20 mouse cellular contexts compared by ENCODE assay signal in genomic region chr7:57689836-57690235, GRCm38 (mm10).
DNase-seq lines count a peak whose midpoint lies in the region; ATAC-seq and TF ChIP-seq lines count a peak whose summit lies in the region.
"Had no signal": no experiment of that assay in that cellular context is flagged by ENCODE, and none has a peak within 500 bp of the region (broad histone marks: within the 10 kb centered on the region; RNA-seq: fewer than 3 reads in every experiment).

No protein-coding gene starts in this region.

- H3K27me3 ChIP-seq in embryonic facial prominence, embryonic 14.5 days (replicated peaks; ENCODE audit: control insufficient read depth, insufficient read depth, low read length): no peaks in the 10 kb centered on the region
- no peaks in the 10 kb centered on the region for H3K27me3 ChIP-seq in embryonic facial prominence, embryonic 10.5 days (replicated peaks; ENCODE audit: low read depth, poor library complexity, severe bottlenecking)
- no peaks in the 10 kb centered on the region for H3K27me3 ChIP-seq in kidney, postnatal 0 days (ENCODE audit: insufficient read depth, low read length)
- no peaks in the 10 kb centered on the region for H3K27me3 ChIP-seq in neural tube, embryonic 14.5 days (ENCODE audit: control insufficient read depth, insufficient read depth, low read length)

- H3K4me3 ChIP-seq in embryonic facial prominence, embryonic 14.5 days (ENCODE audit: low read depth, low read length): no peak overlapping the region
- H3K4me3 ChIP-seq in embryonic facial prominence, embryonic 10.5 days: no peak overlapping the region
- no peak overlapping the region for H3K4me3 ChIP-seq in kidney, postnatal 0 days (replicated peaks; ENCODE audit: low read depth, low read length)
- H3K4me3 ChIP-seq in neural tube, embryonic 14.5 days (ENCODE audit: low read depth, low read length): no peak overlapping the region
- H3K4me3 ChIP-seq: heart, embryonic 10.5 days had no signal

- no peaks in the 10 kb centered on the region for H3K36me3 ChIP-seq in embryonic facial prominence, embryonic 14.5 days (ENCODE audit: control insufficient read depth, insufficient read depth, low read length)
- no peaks in the 10 kb centered on the region for H3K36me3 ChIP-seq in embryonic facial prominence, embryonic 10.5 days (replicated peaks)
- no peaks in the 10 kb centered on the region for H3K36me3 ChIP-seq in kidney, postnatal 0 days (ENCODE audit: insufficient read depth, low read length)
- H3K36me3 ChIP-seq in neural tube, embryonic 14.5 days (ENCODE audit: control insufficient read depth, insufficient read depth, low read length): no peaks in the 10 kb centered on the region
- H3K36me3 ChIP-seq: G1E; heart, embryonic 10.5 days had no signal

- H3K9me3 ChIP-seq in embryonic facial prominence, embryonic 14.5 days (ENCODE audit: control insufficient read depth, low read length): no peaks in the 10 kb centered on the region
- no peaks in the 10 kb centered on the region for H3K9me3 ChIP-seq in embryonic facial prominence, embryonic 10.5 days
- no peaks in the 10 kb centered on the region for H3K9me3 ChIP-seq in kidney, postnatal 0 days (replicated peaks; ENCODE audit: low read length)
- H3K9me3 ChIP-seq in neural tube, embryonic 14.5 days (ENCODE audit: control insufficient read depth, low read length): no peaks in the 10 kb centered on the region
- H3K9me3 ChIP-seq: heart, embryonic 10.5 days had no signal

- 38% methylated on average over 4 of the region's 4 CpGs for WGBS in embryonic facial prominence, embryonic 14.5 days
- 73% methylated on average over 4 of the region's 4 CpGs for WGBS in embryonic facial prominence, embryonic 10.5 days
- WGBS in kidney, postnatal 0 days: 42% methylated on average over 4 of the region's 4 CpGs
- WGBS in neural tube, embryonic 14.5 days: 57% methylated on average over 4 of the region's 4 CpGs

- no peak; the same call in 1 of the 2 replicates for ATAC-seq in embryonic facial prominence, embryonic 14.5 days (ENCODE audit: low read depth)
- no peak for ATAC-seq in kidney, postnatal 0 days (replicated peaks; ENCODE audit: low FRiP score, low read depth)
- ATAC-seq in neural tube, embryonic 14.5 days (ENCODE audit: low read depth): peak; percentile 42; the same call in 1 of the 2 replicates
- ATAC-seq: CD4-positive, CD25-positive, alpha-beta regulatory T cell, adult 4 months; forebrain, embryonic 16.5 days; inflammation-experienced regulatory T-cells, adult 6 months had no signal

- no peak overlapping the region for H3K27ac ChIP-seq in embryonic facial prominence, embryonic 14.5 days (replicated peaks; ENCODE audit: low read depth, low read length)
- H3K27ac ChIP-seq in embryonic facial prominence, embryonic 10.5 days (replicated peaks): no peak overlapping the region
- H3K27ac ChIP-seq in kidney, postnatal 0 days: no peak overlapping the region
- H3K27ac ChIP-seq in neural tube, embryonic 14.5 days (ENCODE audit: low read depth, low read length): no peak overlapping the region
- H3K27ac ChIP-seq: heart, embryonic 10.5 days had no signal

- no peak overlapping the region for H3K4me2 ChIP-seq in embryonic facial prominence, embryonic 14.5 days (ENCODE audit: low read depth, low read length)
- H3K4me2 ChIP-seq in kidney, postnatal 0 days (ENCODE audit: low read length): no peak overlapping the region
- H3K4me2 ChIP-seq in neural tube, embryonic 14.5 days (ENCODE audit: low read depth, low read length): no peak overlapping the region

- no peaks in the 10 kb centered on the region for H3K4me1 ChIP-seq in embryonic facial prominence, embryonic 14.5 days (ENCODE audit: control insufficient read depth, insufficient read depth, low read length)
- H3K4me1 ChIP-seq in embryonic facial prominence, embryonic 10.5 days: no peaks in the 10 kb centered on the region
- H3K4me1 ChIP-seq in kidney, postnatal 0 days (replicated peaks; ENCODE audit: insufficient read depth, low read length): no peaks in the 10 kb centered on the region
- no peaks in the 10 kb centered on the region for H3K4me1 ChIP-seq in neural tube, embryonic 14.5 days (ENCODE audit: control insufficient read depth, insufficient read depth, low read length)
- H3K4me1 ChIP-seq: heart, embryonic 10.5 days had no signal

- TF ChIP-seq CTCF in kidney, postnatal 0 days (IDR thresholded peaks at IDR 0.05; ENCODE audit: low read depth): peak; percentile 6; the same call in 1 of the 2 replicates

- DNase-seq in embryonic facial prominence, embryonic 14.5 days (ENCODE audit: low spot score): peak; percentile 24
- no peak for DNase-seq in embryonic facial prominence, embryonic 10.5 days (ENCODE audit: low spot score)
- DNase-seq in kidney, postnatal 0 days (ENCODE audit: low spot score): no peak
- no peak for DNase-seq in kidney, postnatal 10 days
- peak; percentile 34 for DNase-seq in MN1 (ENCODE audit: low spot score)
- no peak for DNase-seq in left cerebral cortex, postnatal 36 days (ENCODE audit: low spot score in 2 of 2)
- DNase-seq: adrenal gland, postnatal 10 days; B cell, adult 2 months; cerebellum, adult 18-20 months; cerebellum, adult 9-11 months; gastrocnemius, postnatal 10 days; heart, adult 18-20 months; heart, postnatal 10 days; heart, postnatal 4 days had no signal

- H3K9ac ChIP-seq in embryonic facial prominence, embryonic 14.5 days (ENCODE audit: low read depth, low read length): no peak overlapping the region
- H3K9ac ChIP-seq in kidney, postnatal 0 days (ENCODE audit: low read depth, low read length): no peak overlapping the region
- H3K9ac ChIP-seq in neural tube, embryonic 14.5 days (replicated peaks; ENCODE audit: low read depth, low read length): no peak overlapping the region

- intact Hi-C loops in left cerebral cortex, postnatal 36 days (cut with DNase I): no loop called here

Comparison
In these comparisons a context has a peak if more than half of its experiments do, and no peak if none do; other contexts are left out.
1. DNase-seq: peak in embryonic facial prominence, embryonic 14.5 days (single experiment) and MN1 (single experiment); none in embryonic facial prominence, embryonic 10.5 days (single experiment), kidney, postnatal 0 days (single experiment), kidney, postnatal 10 days (single experiment) and left cerebral cortex, postnatal 36 days (0 of 2).